Mouse (Mus musculus): ENCODE measurements around the gene Fut9. TPM values are rescaled to one million over a fixed set of nuclear protein-coding genes. Genes with fewer than 3 reads are reported as not detected.

Fut9 gene
- total and polyA plus RNA-seq, 2 experiments from 2014 or later, result 21.7 to 44.5 TPM

DNA sequence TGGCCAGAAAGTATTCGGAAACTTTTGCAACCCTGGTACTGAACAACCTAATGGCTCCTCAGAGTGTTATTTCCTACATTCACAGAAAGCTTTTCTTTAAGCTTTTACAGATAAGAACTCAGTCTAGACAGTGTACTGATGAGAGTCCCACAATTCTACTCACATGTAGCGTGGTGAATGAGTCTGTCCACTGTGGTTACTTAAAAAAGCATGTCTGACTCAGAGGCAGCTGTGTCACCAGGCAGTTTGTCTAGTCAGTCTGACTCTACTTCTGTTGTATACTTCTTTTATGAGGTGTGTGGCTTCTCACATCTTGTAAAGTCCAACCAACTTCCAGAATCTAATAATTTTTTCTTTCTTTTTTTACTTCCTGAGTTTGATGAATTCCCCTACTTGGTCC, 154.5 kb downstream of the Fut9 start:
- ATAC-seq (ENCODE audit: low FRiP score), result no peak
- no peak overlapping the region for H3K27ac ChIP-seq (ENCODE audit: low read depth, low read length)
- 92% methylated on average over 2 of the region's 2 CpGs for WGBS
- H3K4me2 ChIP-seq (ENCODE audit: low read depth, low read length, poor library complexity, severe bottlenecking), result no peak overlapping the region
- DNase-seq (ENCODE audit: low spot score), result no peak
- H3K27me3 ChIP-seq (ENCODE audit: insufficient read depth, low read length), result no peaks in the 10 kb centered on the region
- no peaks in the 10 kb centered on the region for H3K36me3 ChIP-seq (ENCODE audit: insufficient read depth, low read length)
- no peaks in the 10 kb centered on the region for H3K4me1 ChIP-seq (ENCODE audit: insufficient read depth, low read length)
- H3K4me3 ChIP-seq (ENCODE audit: low read depth, low read length), result no peak overlapping the region
- TF ChIP-seq CTCF (IDR thresholded peaks at IDR 0.05), result no peak
- H3K9me3 ChIP-seq (ENCODE audit: low read length), result no peaks in the 10 kb centered on the region
- no peak overlapping the region for H3K9ac ChIP-seq (replicated peaks; ENCODE audit: low read length, poor library complexity, severe bottlenecking)

DNA sequence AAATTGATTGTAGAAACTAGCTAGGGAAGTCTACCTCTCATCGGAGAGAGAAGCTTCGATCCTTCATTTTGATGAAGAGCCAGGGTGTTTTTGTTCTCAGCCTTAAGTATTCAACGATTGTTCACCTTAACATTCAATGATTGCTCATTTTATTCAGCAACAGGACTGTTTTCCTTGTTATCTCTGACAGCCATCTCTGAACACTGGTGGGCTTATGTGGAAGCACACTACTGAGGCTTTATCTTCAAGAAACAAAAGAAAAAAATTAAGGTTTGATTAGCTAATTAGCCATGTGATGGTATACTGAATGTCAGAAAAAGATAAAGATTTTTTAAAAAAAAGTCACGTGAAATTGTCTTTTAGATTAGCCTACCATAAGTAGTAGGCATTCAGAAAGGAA, 158.1 kb downstream of the Fut9 start:
- Histone ChIP-seq H3K36me3 (ENCODE audit: insufficient read depth, low read length) (no peaks in the 10 kb centered on the region), H3K27me3 (ENCODE audit: insufficient read depth, low read length) (no peaks in the 10 kb centered on the region), H3K9me3 (ENCODE audit: low read length) (no peaks in the 10 kb centered on the region), H3K4me1 (ENCODE audit: insufficient read depth, low read length) (no peaks in the 10 kb centered on the region), H3K4me3 (ENCODE audit: low read depth, low read length) (no peak overlapping the region), H3K9ac (replicated peaks; ENCODE audit: low read length, poor library complexity, severe bottlenecking) (no peak overlapping the region), H3K4me2 (ENCODE audit: low read depth, low read length, poor library complexity, severe bottlenecking) (no peak overlapping the region), H3K27ac (ENCODE audit: low read depth, low read length) (no peak overlapping the region)
- 89% methylated on average over 4 of the region's 4 CpGs for WGBS
- no peak for TF ChIP-seq CTCF (IDR thresholded peaks at IDR 0.05)
- DNase-seq (ENCODE audit: low spot score), result no peak
- ATAC-seq (ENCODE audit: low FRiP score), result no peak

DNA sequence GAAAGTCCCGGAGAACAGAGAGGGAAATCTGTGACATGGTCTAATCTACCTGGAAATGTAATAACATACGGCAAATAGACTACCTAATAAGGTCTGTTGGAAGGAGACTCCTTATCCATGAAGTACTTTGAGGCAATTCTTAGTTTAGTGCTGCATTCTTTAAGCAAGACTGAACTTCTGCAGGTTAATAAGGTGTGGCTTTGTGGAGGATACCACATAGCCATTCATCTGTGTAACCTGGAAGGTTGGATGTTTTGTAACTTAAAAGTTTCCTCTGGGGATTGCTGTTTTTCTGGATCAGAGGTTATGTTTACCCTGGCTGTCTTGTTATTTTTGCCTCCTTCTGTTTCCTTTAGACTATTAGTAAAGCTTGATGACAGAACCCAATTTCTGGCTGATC, 166.8 kb downstream of the Fut9 start:
- H3K9ac ChIP-seq (replicated peaks; ENCODE audit: low read length, poor library complexity, severe bottlenecking), result no peak overlapping the region
- no peaks in the 10 kb centered on the region for H3K36me3 ChIP-seq (ENCODE audit: insufficient read depth, low read length)
- no peak overlapping the region for H3K4me3 ChIP-seq (ENCODE audit: low read depth, low read length)
- DNase-seq (ENCODE audit: low spot score), result no peak
- no peak for ATAC-seq (ENCODE audit: low FRiP score)
- no peaks in the 10 kb centered on the region for H3K4me1 ChIP-seq (ENCODE audit: insufficient read depth, low read length)
- no peak overlapping the region for H3K4me2 ChIP-seq (ENCODE audit: low read depth, low read length, poor library complexity, severe bottlenecking)
- no peaks in the 10 kb centered on the region for H3K27me3 ChIP-seq (ENCODE audit: insufficient read depth, low read length)
- H3K27ac ChIP-seq (ENCODE audit: low read depth, low read length), result no peak overlapping the region
- H3K9me3 ChIP-seq (ENCODE audit: low read length), result no peaks in the 10 kb centered on the region
- WGBS, result 83% methylated on average over 2 of the region's 2 CpGs
- no peak for TF ChIP-seq CTCF (IDR thresholded peaks at IDR 0.05)

DNA sequence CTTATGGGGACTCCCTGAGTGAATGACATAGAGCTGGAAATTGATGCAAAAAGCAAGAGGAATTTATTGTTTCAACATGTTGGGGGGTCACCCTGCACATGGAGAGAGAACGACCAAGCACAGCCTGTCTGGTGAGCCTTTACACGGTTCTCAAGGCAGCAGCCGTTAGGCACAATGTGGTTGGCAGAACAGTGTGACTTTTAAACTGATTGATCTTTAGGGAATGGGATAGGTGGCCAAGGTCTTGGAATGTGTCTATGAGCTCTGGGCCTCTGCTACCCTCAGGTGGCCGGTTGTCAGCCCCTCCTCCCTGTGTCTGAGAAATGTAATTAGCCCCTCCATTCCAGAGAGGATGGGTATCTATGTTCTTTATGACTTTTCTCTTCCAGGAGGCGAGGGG, 171.9 kb downstream of the Fut9 start:
- Histone ChIP-seq H3K27me3 (ENCODE audit: insufficient read depth, low read length) (no peaks in the 10 kb centered on the region), H3K4me3 (ENCODE audit: low read depth, low read length) (no peak overlapping the region), H3K9ac (replicated peaks; ENCODE audit: low read length, poor library complexity, severe bottlenecking) (no peak overlapping the region), H3K36me3 (ENCODE audit: insufficient read depth, low read length) (no peaks in the 10 kb centered on the region), H3K4me2 (ENCODE audit: low read depth, low read length, poor library complexity, severe bottlenecking) (no peak overlapping the region), H3K9me3 (ENCODE audit: low read length) (no peaks in the 10 kb centered on the region), H3K4me1 (ENCODE audit: insufficient read depth, low read length) (peaks cover 4% of the 10 kb centered on the region; the same call in 1 of the 2 replicates), H3K27ac (ENCODE audit: low read depth, low read length) (no peak overlapping the region)
- 60% methylated on average over 5 of the region's 5 CpGs for WGBS
- ATAC-seq (ENCODE audit: low FRiP score), result no peak
- TF ChIP-seq CTCF (IDR thresholded peaks at IDR 0.05), result no peak
- no peak for DNase-seq (ENCODE audit: low spot score)

DNA sequence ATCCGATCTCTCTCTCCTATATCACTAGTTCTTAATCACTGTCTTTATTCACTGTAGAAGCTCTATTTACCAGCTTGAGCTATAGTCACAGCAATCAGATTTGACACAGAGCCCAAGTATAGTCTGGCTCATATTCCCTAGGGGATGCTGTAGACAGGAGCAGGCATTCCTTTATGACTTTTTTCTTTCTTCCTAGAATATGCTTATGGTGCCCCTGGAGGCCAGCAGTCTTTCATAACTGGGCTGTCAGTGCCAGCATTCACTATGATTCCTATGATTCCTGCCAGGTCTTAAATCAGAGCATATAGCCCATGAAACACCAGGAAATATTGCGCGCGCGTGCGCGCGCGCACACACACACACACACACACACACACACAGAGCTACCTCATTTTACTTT, 172.6 kb downstream of the Fut9 start:
- Histone ChIP-seq H3K4me3 (ENCODE audit: low read depth, low read length) (no peak overlapping the region), H3K27me3 (ENCODE audit: insufficient read depth, low read length) (no peaks in the 10 kb centered on the region), H3K9me3 (ENCODE audit: low read length) (no peaks in the 10 kb centered on the region), H3K36me3 (ENCODE audit: insufficient read depth, low read length) (no peaks in the 10 kb centered on the region), H3K27ac (ENCODE audit: low read depth, low read length) (no peak overlapping the region), H3K9ac (replicated peaks; ENCODE audit: low read length, poor library complexity, severe bottlenecking) (no peak overlapping the region), H3K4me1 (ENCODE audit: insufficient read depth, low read length) (peaks cover 4% of the 10 kb centered on the region; the same call in 1 of the 2 replicates), H3K4me2 (ENCODE audit: low read depth, low read length, poor library complexity, severe bottlenecking) (no peak overlapping the region)
- peak; percentile 77 for DNase-seq (ENCODE audit: low spot score)
- TF ChIP-seq CTCF (IDR thresholded peaks at IDR 0.05), result peak; percentile 35
- peak; percentile 71 for ATAC-seq (ENCODE audit: low FRiP score)
- 81% methylated on average over 9 of the region's 9 CpGs for WGBS

DNA sequence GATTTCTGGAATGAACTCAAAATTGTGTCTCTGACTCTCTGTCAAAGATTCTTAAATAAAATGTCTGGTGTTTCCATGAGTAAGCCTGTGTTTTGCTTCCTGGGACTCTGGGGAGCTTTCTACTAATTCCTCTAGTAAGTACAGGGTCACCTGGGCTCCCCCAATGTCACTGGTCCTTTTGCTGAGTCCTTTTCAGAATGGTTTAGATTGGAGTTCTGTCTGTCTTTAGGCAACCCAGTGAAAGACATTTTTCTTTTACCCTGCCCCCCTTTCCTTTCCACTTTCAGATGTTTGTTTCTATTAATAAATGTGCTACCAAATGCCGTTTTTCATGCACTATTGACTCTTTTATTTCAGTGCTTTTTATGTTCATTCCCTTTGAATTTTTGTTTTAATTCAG, 173.0 kb downstream of the Fut9 start:
- no peak for TF ChIP-seq CTCF (IDR thresholded peaks at IDR 0.05)
- Histone ChIP-seq H3K4me2 (ENCODE audit: low read depth, low read length, poor library complexity, severe bottlenecking) (no peak overlapping the region), H3K9me3 (ENCODE audit: low read length) (no peaks in the 10 kb centered on the region), H3K27ac (ENCODE audit: low read depth, low read length) (no peak overlapping the region), H3K4me1 (ENCODE audit: insufficient read depth, low read length) (peaks cover 4% of the 10 kb centered on the region; the same call in 1 of the 2 replicates), H3K9ac (replicated peaks; ENCODE audit: low read length, poor library complexity, severe bottlenecking) (no peak overlapping the region), H3K36me3 (ENCODE audit: insufficient read depth, low read length) (no peaks in the 10 kb centered on the region), H3K4me3 (ENCODE audit: low read depth, low read length) (no peak overlapping the region), H3K27me3 (ENCODE audit: insufficient read depth, low read length) (no peaks in the 10 kb centered on the region)
- ATAC-seq (ENCODE audit: low FRiP score), result no peak
- no peak for DNase-seq (ENCODE audit: low spot score)
- WGBS, result 17% methylated on average over 1 of the region's 1 CpGs

Data from midbrain, postnatal 0 days (tissue).